Mouse (Mus musculus): ENCODE measurements around the gene Hoxd4. TPM values are rescaled to one million over a fixed set of nuclear protein-coding genes. Genes with fewer than 3 reads are reported as not detected.

Gene Hoxd4
- polyA plus RNA-seq, 1 experiment from 2014 or later = not detected

GRCm38 (mm10) chr2:74746298-74746921, 34.7 kb downstream of the Hoxd4 start:
- H3K4me1 ChIP-seq (ENCODE audit: control insufficient read depth, low read depth, low read length) = no peaks in the 10 kb centered on the region; the same call in 1 of the 2 replicates
- H3K36me3 ChIP-seq (ENCODE audit: control insufficient read depth, insufficient read depth) = no peaks in the 10 kb centered on the region
- peaks cover 94% of the 10 kb centered on the region for H3K27me3 ChIP-seq (ENCODE audit: control insufficient read depth, insufficient read depth, low read depth, low read length)
- no peaks in the 10 kb centered on the region for H3K9me3 ChIP-seq (replicated peaks; ENCODE audit: control insufficient read depth, low read length)
- ATAC-seq (ENCODE audit: low read depth) = no peak
- no peak overlapping the region for H3K4me2 ChIP-seq (ENCODE audit: low read depth, low read length)
- 2% methylated on average over 58 of the region's 58 CpGs for WGBS (ENCODE audit: insufficient replicate concordance)
- H3K4me3 ChIP-seq (ENCODE audit: low read depth, low read length) = no peak overlapping the region
- no peak overlapping the region for H3K9ac ChIP-seq (ENCODE audit: low read depth, low read length)
- H3K27ac ChIP-seq (ENCODE audit: low read length) = no peak overlapping the region

GRCm38 (mm10) chr2:74747006-74747405, 35.3 kb downstream of the Hoxd4 start:
- Histone ChIP-seq H3K9ac (ENCODE audit: low read depth, low read length) (no peak overlapping the region), H3K4me2 (ENCODE audit: low read depth, low read length) (no peak overlapping the region), H3K9me3 (replicated peaks; ENCODE audit: control insufficient read depth, low read length) (no peaks in the 10 kb centered on the region), H3K27me3 (ENCODE audit: control insufficient read depth, insufficient read depth, low read depth, low read length) (peaks cover 94% of the 10 kb centered on the region), H3K4me3 (ENCODE audit: low read depth, low read length) (no peak overlapping the region), H3K27ac (ENCODE audit: low read length) (no peak overlapping the region), H3K4me1 (ENCODE audit: control insufficient read depth, low read depth, low read length) (no peaks in the 10 kb centered on the region; the same call in 1 of the 2 replicates), H3K36me3 (ENCODE audit: control insufficient read depth, insufficient read depth) (no peaks in the 10 kb centered on the region)
- 5% methylated on average over 24 of the region's 24 CpGs for WGBS (ENCODE audit: insufficient replicate concordance)
- no peak for ATAC-seq (ENCODE audit: low read depth)

DNA sequence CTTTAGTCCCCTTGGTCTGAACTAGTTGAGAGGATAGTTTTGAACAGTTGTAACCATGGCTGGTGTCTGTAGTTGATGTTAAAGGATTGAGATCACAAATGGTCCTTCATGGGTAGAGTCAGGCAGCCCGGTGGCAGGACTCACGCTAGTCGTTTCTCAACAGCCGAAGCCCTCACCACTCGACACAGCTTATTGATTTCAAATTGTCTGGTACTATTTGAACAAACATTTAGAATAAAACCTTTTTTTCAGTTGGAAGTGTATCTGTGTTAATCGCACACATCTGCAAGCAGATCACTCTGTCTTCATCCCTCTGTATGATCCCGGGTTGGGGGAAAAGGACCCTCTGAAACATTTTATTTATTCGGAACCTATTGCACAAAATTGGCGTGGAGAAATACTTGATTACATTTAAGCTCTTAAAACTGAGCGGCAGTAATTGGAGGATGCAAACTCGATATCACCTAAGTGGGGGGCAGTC, 36.0 kb downstream of the Hoxd4 start:
- Histone ChIP-seq H3K36me3 (ENCODE audit: control insufficient read depth, insufficient read depth) (no peaks in the 10 kb centered on the region), H3K27me3 (ENCODE audit: control insufficient read depth, insufficient read depth, low read depth, low read length) (peaks cover 97% of the 10 kb centered on the region)

DNA sequence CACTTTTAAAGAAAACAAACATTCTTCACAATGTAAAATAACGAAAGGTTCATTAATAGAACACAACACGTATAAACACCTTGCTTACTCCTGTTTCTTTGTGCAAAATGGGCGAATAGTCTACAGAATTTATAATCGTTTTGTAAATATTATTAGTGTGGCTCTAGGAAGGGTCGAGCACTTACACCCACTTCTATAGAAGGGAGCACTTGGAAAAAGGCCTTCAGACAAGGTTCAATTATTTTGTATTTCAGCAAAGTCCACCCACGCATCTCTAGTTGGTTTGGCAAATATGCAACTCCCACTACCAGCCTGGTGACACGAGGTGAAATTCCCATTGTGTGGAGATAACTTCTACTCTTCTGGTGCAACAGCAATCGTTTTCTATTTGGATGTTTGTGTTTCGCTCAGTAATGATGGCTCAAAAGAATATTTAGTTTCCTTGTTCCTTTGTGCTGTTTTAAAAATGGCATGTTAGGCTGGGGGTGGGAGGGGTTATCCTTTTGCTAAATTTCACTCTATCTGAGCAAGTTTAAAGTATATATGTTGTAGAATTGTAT, 36.8 kb downstream of the Hoxd4 start:
- Histone ChIP-seq H3K4me3 (ENCODE audit: low read depth, low read length) (no peak overlapping the region), H3K4me1 (ENCODE audit: control insufficient read depth, low read depth, low read length) (no peaks in the 10 kb centered on the region; the same call in 1 of the 2 replicates), H3K9ac (ENCODE audit: low read depth, low read length) (no peak overlapping the region), H3K9me3 (replicated peaks; ENCODE audit: control insufficient read depth, low read length) (no peaks in the 10 kb centered on the region), H3K27me3 (ENCODE audit: control insufficient read depth, insufficient read depth, low read depth, low read length) (peaks cover 100% of the 10 kb centered on the region), H3K4me2 (ENCODE audit: low read depth, low read length) (no peak overlapping the region), H3K27ac (ENCODE audit: low read length) (no peak overlapping the region), H3K36me3 (ENCODE audit: control insufficient read depth, insufficient read depth) (no peaks in the 10 kb centered on the region)
- ATAC-seq (ENCODE audit: low read depth) = no peak
- WGBS (ENCODE audit: insufficient replicate concordance) = 9% methylated on average over 9 of the region's 9 CpGs

More for the DNA sequence above, 36.0 kb downstream of the Hoxd4 start:
- WGBS (ENCODE audit: insufficient replicate concordance) = 21% methylated on average over 11 of the region's 11 CpGs
- no peaks in the 10 kb centered on the region; the same call in 1 of the 2 replicates for H3K4me1 ChIP-seq (ENCODE audit: control insufficient read depth, low read depth, low read length)
- H3K4me2 ChIP-seq (ENCODE audit: low read depth, low read length) = no peak overlapping the region
- H3K4me3 ChIP-seq (ENCODE audit: low read depth, low read length) = no peak overlapping the region
- H3K27ac ChIP-seq (ENCODE audit: low read length) = no peak overlapping the region
- no peak for ATAC-seq (ENCODE audit: low read depth)
- H3K9ac ChIP-seq (ENCODE audit: low read depth, low read length) = no peak overlapping the region
- no peaks in the 10 kb centered on the region for H3K9me3 ChIP-seq (replicated peaks; ENCODE audit: control insufficient read depth, low read length)

GRCm38 (mm10) chr2:74749337-74750121, 37.8 kb downstream of the Hoxd4 start:
- Histone ChIP-seq H3K4me3 (ENCODE audit: low read depth, low read length) (no peak overlapping the region), H3K4me2 (ENCODE audit: low read depth, low read length) (no peak overlapping the region)
- under 1% methylated on average over 47 of the region's 47 CpGs for WGBS (ENCODE audit: insufficient replicate concordance)

DNA sequence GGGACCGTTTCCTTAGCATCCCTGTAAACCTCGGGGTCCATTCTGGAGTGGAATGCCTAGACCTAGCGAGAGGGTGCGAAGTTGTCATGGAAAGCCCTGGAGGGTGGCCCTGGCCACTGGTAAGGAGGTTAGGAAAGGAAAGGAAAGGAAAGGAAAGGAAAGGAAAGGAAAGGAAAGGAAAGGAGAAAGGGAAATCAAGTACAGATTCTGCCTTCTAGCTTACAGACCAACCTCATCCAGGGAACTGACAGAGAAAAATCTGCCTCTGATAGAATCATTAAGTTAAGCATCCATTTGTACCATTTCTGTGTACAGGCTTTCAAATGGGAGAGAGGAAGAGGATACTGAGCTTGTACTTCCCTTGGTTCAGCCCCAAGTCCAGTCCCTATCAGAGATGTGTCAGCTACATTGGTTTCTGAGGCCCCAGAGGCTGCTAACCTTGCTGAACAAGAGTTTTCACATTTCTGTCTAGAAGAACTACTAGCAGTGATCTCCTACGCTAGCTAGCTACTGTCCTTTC, 39.1 kb downstream of the Hoxd4 start:
- Histone ChIP-seq H3K27me3 (ENCODE audit: control insufficient read depth, insufficient read depth, low read depth, low read length) (peaks cover 95% of the 10 kb centered on the region), H3K4me3 (ENCODE audit: low read depth, low read length) (no peak overlapping the region), H3K27ac (ENCODE audit: low read length) (no peak overlapping the region), H3K36me3 (ENCODE audit: control insufficient read depth, insufficient read depth) (no peaks in the 10 kb centered on the region), H3K9me3 (replicated peaks; ENCODE audit: control insufficient read depth, low read length) (no peaks in the 10 kb centered on the region), H3K4me1 (ENCODE audit: control insufficient read depth, low read depth, low read length) (no peaks in the 10 kb centered on the region; the same call in 1 of the 2 replicates), H3K4me2 (ENCODE audit: low read depth, low read length) (no peak overlapping the region), H3K9ac (ENCODE audit: low read depth, low read length) (no peak overlapping the region)
- 26% methylated on average over 5 of the region's 5 CpGs for WGBS (ENCODE audit: insufficient replicate concordance)
- no peak for ATAC-seq (ENCODE audit: low read depth)

More at GRCm38 (mm10) chr2:74749337-74750121, 37.8 kb downstream of the Hoxd4 start:
- Histone ChIP-seq H3K36me3 (ENCODE audit: control insufficient read depth, insufficient read depth) (no peaks in the 10 kb centered on the region), H3K9ac (ENCODE audit: low read depth, low read length) (no peak overlapping the region), H3K27ac (ENCODE audit: low read length) (no peak overlapping the region), H3K4me1 (ENCODE audit: control insufficient read depth, low read depth, low read length) (no peaks in the 10 kb centered on the region; the same call in 1 of the 2 replicates), H3K9me3 (replicated peaks; ENCODE audit: control insufficient read depth, low read length) (no peaks in the 10 kb centered on the region), H3K27me3 (ENCODE audit: control insufficient read depth, insufficient read depth, low read depth, low read length) (peaks cover 100% of the 10 kb centered on the region)
- ATAC-seq (ENCODE audit: low read depth) = no peak

- 41% methylated on average over 1 of the region's 1 CpGs for WGBS (ENCODE audit: insufficient replicate concordance)
- H3K4me3 ChIP-seq (ENCODE audit: low read depth, low read length) = no peak overlapping the region
- ATAC-seq (ENCODE audit: low read depth) = no peak
- H3K36me3 ChIP-seq (ENCODE audit: control insufficient read depth, insufficient read depth) = no peaks in the 10 kb centered on the region
- H3K27ac ChIP-seq (ENCODE audit: low read length) = no peak overlapping the region
- H3K9ac ChIP-seq (ENCODE audit: low read depth, low read length) = no peak overlapping the region
- no peak overlapping the region for H3K4me2 ChIP-seq (ENCODE audit: low read depth, low read length)
- H3K9me3 ChIP-seq (replicated peaks; ENCODE audit: control insufficient read depth, low read length) = no peaks in the 10 kb centered on the region
- H3K4me1 ChIP-seq (ENCODE audit: control insufficient read depth, low read depth, low read length) = no peaks in the 10 kb centered on the region; the same call in 1 of the 2 replicates
- H3K27me3 ChIP-seq (ENCODE audit: control insufficient read depth, insufficient read depth, low read depth, low read length) = peaks cover 90% of the 10 kb centered on the region
Observed at GRCm38 (mm10) chr2:74751861-74752260, 40.1 kb downstream of the Hoxd4 start.

GRCm38 (mm10) chr2:74752431-74753174, 40.9 kb downstream of the Hoxd4 start:
- H3K4me3 ChIP-seq (ENCODE audit: low read depth, low read length) = no peak overlapping the region
- no peak overlapping the region for H3K9ac ChIP-seq (ENCODE audit: low read depth, low read length)
- H3K36me3 ChIP-seq (ENCODE audit: control insufficient read depth, insufficient read depth) = no peaks in the 10 kb centered on the region
- H3K27me3 ChIP-seq (ENCODE audit: control insufficient read depth, insufficient read depth, low read depth, low read length) = peaks cover 82% of the 10 kb centered on the region
- H3K4me2 ChIP-seq (ENCODE audit: low read depth, low read length) = peak overlapping the region; percentile 8; the same call in 1 of the 2 replicates
- no peak overlapping the region for H3K27ac ChIP-seq (ENCODE audit: low read length)
- no peaks in the 10 kb centered on the region for H3K9me3 ChIP-seq (replicated peaks; ENCODE audit: control insufficient read depth, low read length)
- WGBS (ENCODE audit: insufficient replicate concordance) = 3% methylated on average over 45 of the region's 45 CpGs
- no peak for ATAC-seq (ENCODE audit: low read depth)
- no peaks in the 10 kb centered on the region; the same call in 1 of the 2 replicates for H3K4me1 ChIP-seq (ENCODE audit: control insufficient read depth, low read depth, low read length)
